Mouse (Mus musculus) ZHBTc4 (cell line): Measurements from ENCODE around the gene Spast.
"Not testable (repeated sequence)": the region's sequence is repeated elsewhere in the genome, so short reads cannot be mapped to it uniquely, and the experiment has no call there.

Experiments used
- DNase-seq: peaks from one replicate; pipeline ENCODE4 v3.0.0-alpha.2; 2011; ENCODE audit warnings: low read depth, low spot score

Spast gene

GRCm38 (mm10) chr17:74338937-74339804 is at the start of gene Spast:
Spast (plus strand) TSS chr17:74338987.
- DNase-seq, result peak; percentile 48

DNA sequence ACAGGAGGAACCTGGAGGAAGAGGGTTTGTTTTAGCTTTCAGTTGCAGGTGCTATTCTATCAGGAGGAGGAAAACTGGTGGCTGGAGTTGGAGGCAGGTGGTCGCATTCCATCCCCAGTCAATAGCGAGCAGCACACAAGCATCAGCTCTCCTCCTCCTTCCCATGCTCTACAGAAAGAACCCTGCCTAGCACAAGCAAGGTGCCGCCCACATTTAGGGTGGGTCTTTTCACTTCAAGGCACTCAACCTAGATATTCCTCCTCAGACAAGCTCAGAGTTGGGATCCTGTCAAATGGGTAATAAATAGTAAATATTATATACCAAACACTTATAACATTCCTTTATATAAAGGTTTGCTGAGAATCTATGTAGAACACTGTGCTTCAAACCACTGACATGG is 48.6 kb upstream of the Spast start:
- no peak for DNase-seq

DNA sequence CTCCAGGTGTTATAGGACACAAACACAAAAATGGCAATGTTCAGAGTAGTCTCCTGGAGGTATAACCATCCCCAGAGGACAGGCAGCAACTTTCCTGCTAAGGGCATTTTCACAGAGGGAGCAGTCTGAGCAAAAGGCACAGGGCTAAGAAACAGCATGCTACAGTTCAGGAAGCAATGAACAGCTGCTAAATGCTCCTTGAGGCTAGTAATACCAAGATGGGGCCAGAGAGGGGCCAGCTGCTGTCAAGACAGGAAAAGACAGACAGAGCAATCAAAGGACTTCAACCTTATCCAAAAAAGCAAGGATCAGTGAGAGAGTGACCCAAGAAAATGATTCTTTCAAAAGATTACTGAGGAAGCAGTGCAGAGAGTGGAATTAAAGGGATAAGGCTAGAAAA is 47.9 kb upstream of the Spast start:
- no peak for DNase-seq

GRCm38 (mm10) chr17:74291640-74292361 is 47.0 kb upstream of the Spast start:
- DNase-seq, result no peak

DNA sequence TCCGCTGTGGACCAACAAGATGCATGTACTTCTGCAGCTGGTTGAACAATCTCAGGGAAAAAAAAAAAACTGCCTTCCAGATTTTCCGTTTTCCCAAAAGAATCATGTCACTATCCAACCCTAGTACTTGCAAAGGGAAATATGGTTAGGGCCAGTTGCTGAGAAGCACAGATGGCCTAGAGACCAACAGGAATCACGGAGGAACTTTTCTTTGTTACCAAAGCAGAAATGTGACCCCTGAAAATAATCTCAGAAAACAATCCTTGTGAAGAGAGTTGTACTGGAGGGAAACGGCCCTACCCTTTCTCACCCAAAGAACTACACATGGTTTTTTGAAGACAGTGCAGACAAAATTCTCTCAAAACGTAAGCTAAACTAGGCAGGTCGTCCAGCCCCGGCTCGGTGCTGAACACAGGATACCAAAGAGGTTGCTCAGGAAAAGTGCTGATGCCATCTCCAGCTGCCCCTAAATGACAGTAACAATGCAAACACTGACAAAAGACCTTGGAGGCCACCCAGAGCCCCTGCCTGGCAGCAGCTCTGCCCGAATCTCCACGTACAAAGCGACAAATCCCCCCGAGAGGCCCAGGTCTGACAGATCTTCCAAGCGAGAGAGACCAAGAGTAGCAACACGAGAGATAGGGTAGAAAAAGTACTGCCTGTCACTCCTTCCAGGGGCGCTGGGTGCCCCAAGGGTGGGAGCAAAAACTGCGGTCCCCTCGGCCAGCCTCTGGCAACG is 44.9 kb upstream of the Spast start:
- DNase-seq, result no peak

DNA sequence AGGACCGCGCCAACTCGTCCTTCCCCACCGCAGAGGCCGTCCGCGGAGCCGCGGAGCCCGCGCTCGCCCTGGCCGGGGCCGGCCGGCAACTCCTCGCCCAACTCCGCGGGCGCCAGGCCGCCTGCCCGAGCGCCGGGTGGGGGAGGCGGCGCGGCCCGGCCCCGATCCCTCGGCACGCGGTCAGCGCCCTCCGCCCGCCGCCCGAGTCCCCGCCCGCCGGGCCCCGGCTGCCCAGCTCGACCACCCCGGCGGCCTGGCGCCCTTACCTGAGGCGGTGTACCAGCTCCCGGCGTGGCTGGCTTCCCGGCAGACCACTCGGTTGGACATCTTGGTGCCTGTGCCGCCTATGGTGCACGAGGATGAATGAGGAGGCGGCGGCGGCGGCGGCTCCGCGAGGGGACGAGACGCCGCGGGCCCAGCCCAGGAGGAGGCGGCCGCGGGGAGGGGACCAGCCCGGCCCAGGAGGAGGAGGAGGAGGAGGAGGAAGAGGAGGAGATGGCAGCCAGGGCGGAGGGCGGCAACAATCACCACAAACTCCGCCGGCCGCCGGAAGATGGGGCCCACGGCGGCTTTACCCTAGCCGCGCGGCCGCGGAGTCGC is 44.3 kb upstream of the Spast start:
- DNase-seq, result peak; percentile 56

- DNase-seq, result peak; percentile 68
These were observed 43.5 kb upstream of the Spast start, which contains the start of gene Memo1 for GRCm38 (mm10) chr17:74295026-74295970. Memo1 (minus strand) TSS chr17:74295521.

DNA sequence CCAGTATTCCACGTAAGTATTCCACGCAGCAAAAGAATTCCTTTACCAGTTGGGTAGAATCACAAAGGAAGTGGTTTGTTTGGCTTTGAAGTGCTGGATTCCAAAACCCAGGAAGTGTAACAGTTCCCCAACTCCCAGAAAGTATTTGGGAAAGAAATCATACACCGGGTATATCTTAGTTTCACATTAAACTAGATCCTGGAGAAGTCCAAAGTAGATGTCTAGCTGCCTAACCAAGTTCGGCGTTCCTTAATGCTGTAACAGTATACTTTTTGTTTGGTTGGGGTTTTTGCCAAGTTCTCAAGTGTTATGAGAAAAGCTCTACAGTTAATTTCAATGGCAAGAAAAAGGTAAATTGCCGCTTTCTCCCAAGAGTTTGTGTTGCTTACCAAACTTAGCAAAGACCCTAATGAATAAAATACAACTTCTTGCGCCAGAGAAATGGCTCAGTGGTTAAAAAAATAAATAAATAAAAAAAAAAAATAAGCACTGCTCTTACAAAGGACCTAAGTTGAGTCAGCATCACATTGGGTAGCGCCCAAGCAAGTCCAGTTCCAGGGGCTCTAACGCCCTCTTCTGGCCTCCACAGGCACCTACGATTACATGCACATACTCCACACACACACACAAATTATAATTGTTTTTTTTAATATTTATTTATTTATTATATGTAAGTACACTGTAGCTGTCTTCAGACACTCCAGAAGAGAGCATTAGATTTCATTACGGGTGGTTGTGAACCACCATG is 42.5 kb upstream of the Spast start:
- peak; percentile 47 for DNase-seq

GRCm38 (mm10) chr17:74296991-74297390 is 41.8 kb upstream of the Spast start:
- not testable (repeated sequence) for DNase-seq

DNA sequence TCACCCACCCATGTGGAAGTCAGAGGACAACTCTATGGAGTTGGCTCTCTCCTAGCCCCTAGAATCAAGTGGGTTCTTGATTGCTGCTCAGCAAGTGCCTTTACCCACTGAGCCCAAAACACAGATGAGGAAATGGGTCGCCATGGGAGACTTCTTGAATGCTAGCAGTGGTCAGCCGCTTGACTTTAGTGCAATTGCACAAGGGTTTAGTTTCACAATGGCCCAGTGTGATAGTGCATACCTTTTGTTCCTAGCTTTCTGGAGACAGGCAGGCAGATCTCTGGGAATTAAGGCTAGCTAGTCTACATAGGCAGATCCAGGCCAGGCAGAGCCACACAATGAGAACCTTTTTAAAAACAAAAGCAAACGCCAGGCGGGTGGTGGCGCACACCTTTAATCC is 38.7 kb upstream of the Spast start:
- peak; percentile 35 for DNase-seq

- no peak for DNase-seq
These were observed 34.7 kb upstream of the Spast start for GRCm38 (mm10) chr17:74304060-74304459.

DNA sequence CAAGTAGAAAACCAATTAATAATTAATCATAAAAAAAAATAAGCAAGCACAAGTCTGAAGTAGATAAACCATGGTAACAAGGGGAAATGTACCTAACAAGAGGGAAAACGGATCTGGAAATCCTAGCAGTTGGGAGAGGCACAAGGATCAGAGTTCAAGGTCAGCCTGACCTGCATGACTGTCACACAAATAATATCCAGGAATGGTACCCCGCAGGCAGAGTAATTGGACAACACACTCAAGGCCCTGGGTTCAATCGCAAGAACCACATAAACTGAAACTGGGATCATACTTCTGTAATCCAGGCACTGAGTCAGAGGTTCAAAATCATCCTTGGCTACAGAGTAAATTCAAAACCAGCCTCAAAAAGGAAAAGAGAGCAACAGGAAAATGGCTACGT is 33.2 kb upstream of the Spast start:
- DNase-seq, result no peak

- DNase-seq, result no peak
These were observed 32.8 kb upstream of the Spast start for GRCm38 (mm10) chr17:74306021-74306420.

DNA sequence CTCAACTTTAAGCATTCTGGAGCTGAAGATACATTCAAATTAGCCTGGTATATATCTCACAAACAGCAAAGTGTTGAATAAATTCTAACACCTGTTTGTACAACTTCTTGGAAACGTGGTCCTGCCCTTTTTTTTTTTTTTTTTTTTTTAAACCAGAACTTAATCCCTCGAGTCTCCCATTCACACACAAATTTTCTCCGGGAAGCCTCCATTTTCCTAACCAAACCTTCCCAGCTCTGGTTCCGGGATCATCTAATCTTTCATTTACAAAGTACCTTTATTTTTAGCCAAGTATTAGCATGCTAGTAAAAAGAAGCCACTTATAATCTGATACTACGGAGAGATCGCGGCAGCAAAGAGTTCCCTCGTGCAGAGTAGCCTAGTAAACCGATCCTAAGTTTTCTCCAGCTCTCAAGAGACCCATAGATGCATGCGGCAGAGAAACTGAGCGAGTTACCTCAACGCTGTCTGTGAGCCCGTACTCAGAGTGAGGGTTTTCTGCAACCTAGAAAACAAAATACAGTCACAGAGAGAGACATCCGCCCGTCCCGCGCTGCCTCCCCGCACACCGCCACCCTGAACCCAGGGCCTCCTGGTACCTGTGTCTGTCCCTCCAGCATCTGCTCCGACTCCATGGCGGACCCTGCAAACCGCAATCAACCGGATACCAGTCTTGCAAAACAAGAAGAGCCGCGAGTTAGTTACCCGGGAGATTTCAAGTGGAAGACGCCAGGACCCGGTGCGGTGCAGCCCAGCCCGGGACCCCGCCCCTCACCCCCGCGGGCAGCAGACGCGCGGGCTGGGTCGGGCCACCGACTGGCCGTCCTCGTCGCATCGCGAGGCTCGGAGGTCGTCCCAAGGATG is 23.1 kb upstream of the Spast start:
- DNase-seq, result no peak

GRCm38 (mm10) chr17:74316309-74316863 is 22.4 kb upstream of the Spast start:
- DNase-seq, result peak; percentile 92

DNA sequence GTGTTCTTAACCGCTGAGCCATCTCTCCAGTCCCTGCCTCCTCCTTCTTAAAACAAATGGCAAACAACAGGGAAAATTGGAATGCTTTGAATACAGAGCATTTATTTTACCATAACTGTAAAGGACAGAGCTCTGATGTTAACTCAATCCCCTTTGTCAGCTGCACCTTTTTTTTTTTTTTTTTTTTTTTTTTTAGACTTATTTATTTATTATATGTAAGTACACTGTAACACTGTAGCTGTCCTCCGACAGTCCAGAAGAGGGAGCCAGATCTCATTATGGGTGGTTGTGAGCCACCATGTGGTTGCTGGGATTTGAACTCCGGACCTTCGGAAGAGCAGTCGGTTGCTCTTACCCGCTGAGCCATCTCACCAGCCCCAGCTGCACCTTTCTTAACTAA is 20.1 kb upstream of the Spast start:
- no peak for DNase-seq

- DNase-seq, result no peak
These were observed 16.3 kb upstream of the Spast start for GRCm38 (mm10) chr17:74322400-74323054.

- DNase-seq, result no peak
These were observed 14.9 kb upstream of the Spast start, which contains the start of gene Dpy30 for GRCm38 (mm10) chr17:74323844-74324243. Dpy30 (minus strand) TSS chr17:74323944.
